Mouse (Mus musculus) CH12.LX (cell line): ENCODE results near the gene Gm11084. TPM values are rescaled to one million over a fixed set of nuclear protein-coding genes. Genes with fewer than 3 reads are reported as not detected.

ENCODE experiments used
- DNase-seq: peaks from one replicate; pipeline ENCODE4 v3.0.0-alpha.2; 2013; ENCODE audit errors: extremely low read depth
- H3K27ac ChIP-seq: 2 replicates; pipeline ENCODE4 v1.5.1; 2012; ENCODE audit warnings: low read depth, mild to moderate bottlenecking, control low read depth, moderate library complexity; ENCODE audit not compliant: insufficient read depth
- H3K27me3 ChIP-seq: replicated peaks from 2 replicates; pipeline ENCODE3; 2012; ENCODE audit warnings: inconsistent platforms
- H3K36me3 ChIP-seq, 2 experiments: replicated peaks in 1 of 2; 2 replicates each; pipeline versions ENCODE3 to v1.6.1; 2012; ENCODE audit warnings: inconsistent platforms in 1 of 2, low read length in 1 of 2, mild to moderate bottlenecking in 1 of 2, mixed read lengths in 1 of 2, moderate library complexity in 1 of 2; ENCODE audit not compliant: control insufficient read depth in 1 of 2, insufficient read depth in 1 of 2
- H3K4me1 ChIP-seq, 2 experiments: 2 replicates each; pipeline ENCODE4 v1.6.1; 2012; ENCODE audit warnings: inconsistent platforms in 1 of 2, moderate library complexity in 1 of 2; ENCODE audit not compliant: insufficient read depth in 2 of 2, control insufficient read depth in 1 of 2
- H3K4me2 ChIP-seq: 2 replicates; pipeline ENCODE4 v1.6.1; 2012; ENCODE audit warnings: low read depth, mild to moderate bottlenecking, control low read depth; ENCODE audit not compliant: poor library complexity, insufficient read depth, severe bottlenecking
- H3K4me3 ChIP-seq, 3 experiments: fragments of 150-350 bp in 1 of 3; sonication (generic) in 1 of 3; replicated peaks in 1 of 3; 2 replicates each; pipeline versions ENCODE3 to v1.5.1; 2011 to 2012; ENCODE audit warnings: low read depth in 2 of 3, low read length in 2 of 3, mild to moderate bottlenecking in 2 of 3, moderate library complexity in 2 of 3, control low read depth in 1 of 3, improper control_type of control experiment in 1 of 3, inconsistent platforms in 1 of 3, mixed read lengths in 1 of 3; ENCODE audit not compliant: poor library complexity in 1 of 3
- H3K79me2 ChIP-seq: replicated peaks from 2 replicates; pipeline ENCODE4 v1.6.1; 2012; ENCODE audit warnings: mild to moderate bottlenecking, moderate library complexity; ENCODE audit not compliant: control insufficient read depth, poor library complexity, insufficient read depth, severe bottlenecking; ENCODE audit errors: extremely low read depth
- H3K9ac ChIP-seq: 2 replicates; pipeline ENCODE4 v1.6.1; 2012; ENCODE audit warnings: low read depth, mild to moderate bottlenecking, control low read depth, moderate library complexity; ENCODE audit not compliant: insufficient read depth
- H3K9me3 ChIP-seq: replicated peaks from 2 replicates; pipeline ENCODE3; 2012; ENCODE audit warnings: low read length, inconsistent platforms, mixed read lengths
- BHLHE40 ChIP-seq: IDR thresholded peaks from 2 replicates; pipeline ENCODE4 v1.6.1; 2011; ENCODE audit warnings: mild to moderate bottlenecking, low read depth, low read length, improper control_type of control experiment
- CHD1 ChIP-seq: IDR thresholded peaks from 2 replicates; pipeline ENCODE4 v1.6.1; 2012; ENCODE audit warnings: low read depth, low read length, improper control_type of control experiment, inconsistent platforms
- CTCF ChIP-seq, 2 experiments: IDR thresholded peaks in 1 of 2; conservative IDR thresholded peaks in 1 of 2; 2 replicates each; pipeline ENCODE4 v1.5.1; 2011 to 2012; ENCODE audit warnings: low read depth in 2 of 2, low read length in 2 of 2, improper control_type of control experiment in 1 of 2, inconsistent platforms in 1 of 2, mild to moderate bottlenecking in 1 of 2, moderate library complexity in 1 of 2
- ETS1 ChIP-seq: conservative IDR thresholded peaks from 2 replicates; pipeline ENCODE4 v1.6.1; 2012; ENCODE audit warnings: low read depth, mild to moderate bottlenecking, inconsistent platforms, low read length, improper control_type of control experiment, moderate library complexity
- GABPA ChIP-seq: IDR thresholded peaks from 2 replicates; pipeline ENCODE4 v1.6.1; 2012; ENCODE audit warnings: low read depth, low read length, improper control_type of control experiment, inconsistent platforms; ENCODE audit not compliant: insufficient replicate concordance
- HCFC1 ChIP-seq: IDR thresholded peaks from 2 replicates; pipeline ENCODE4 v1.6.1; 2012; ENCODE audit warnings: low read depth, mild to moderate bottlenecking, inconsistent platforms, low read length, improper control_type of control experiment
- IRF4 ChIP-seq: IDR thresholded peaks from 2 replicates; pipeline ENCODE4 v1.6.1; 2014; ENCODE audit warnings: low read depth, mild to moderate bottlenecking, inconsistent platforms, low read length, improper control_type of control experiment
- JUN ChIP-seq: IDR thresholded peaks from 2 replicates; pipeline ENCODE4 v1.6.1; 2011; ENCODE audit warnings: low read depth, mild to moderate bottlenecking, low read length, improper control_type of control experiment, moderate library complexity; ENCODE audit not compliant: insufficient read depth
- JUND ChIP-seq: conservative IDR thresholded peaks from 2 replicates; pipeline ENCODE4 v1.6.1; 2011; ENCODE audit warnings: low read depth, low read length, improper control_type of control experiment
- MAFK ChIP-seq: IDR thresholded peaks from 2 replicates; pipeline ENCODE4 v1.6.1; 2011; ENCODE audit warnings: low read length, improper control_type of control experiment; ENCODE audit not compliant: insufficient replicate concordance
- MAX ChIP-seq: IDR thresholded peaks from 2 replicates; pipeline ENCODE4 v1.6.1; 2011; ENCODE audit warnings: low read length, improper control_type of control experiment
- MAZ ChIP-seq: IDR thresholded peaks from 2 replicates; pipeline ENCODE4 v1.6.1; 2012; ENCODE audit warnings: low read depth, mild to moderate bottlenecking, inconsistent platforms, low read length, improper control_type of control experiment, moderate library complexity
- MEF2A ChIP-seq: IDR thresholded peaks from 2 replicates; pipeline ENCODE4 v1.6.1; 2014; ENCODE audit warnings: low read depth, mild to moderate bottlenecking, inconsistent platforms, low read length, improper control_type of control experiment, borderline replicate concordance
- MXI1 ChIP-seq: IDR thresholded peaks from 2 replicates; pipeline ENCODE4 v1.6.1; 2011; ENCODE audit warnings: mild to moderate bottlenecking, low read depth, low read length, improper control_type of control experiment
- MYC ChIP-seq: IDR thresholded peaks from 2 replicates; pipeline ENCODE4 v1.6.1; 2011; ENCODE audit warnings: low read depth, mild to moderate bottlenecking, improper control_type of control experiment, low read length
- NELFE ChIP-seq: IDR thresholded peaks from 2 replicates; pipeline ENCODE4 v1.6.1; 2011; ENCODE audit warnings: low read depth, low read length, improper control_type of control experiment
- POLR2A ChIP-seq: IDR thresholded peaks from 2 replicates; pipeline ENCODE4 v1.6.1; 2011; ENCODE audit warnings: low read depth, mild to moderate bottlenecking, improper control_type of control experiment, low read length
- POLR2AphosphoS2 ChIP-seq: IDR thresholded peaks from 2 replicates; pipeline ENCODE4 v1.6.1; 2011; ENCODE audit warnings: low read depth, low read length, improper control_type of control experiment
- RAD21 ChIP-seq: IDR thresholded peaks from 2 replicates; pipeline ENCODE4 v1.6.1; 2011; ENCODE audit warnings: low read depth, mild to moderate bottlenecking, low read length, improper control_type of control experiment, moderate library complexity
- SIN3A ChIP-seq: IDR thresholded peaks from 2 replicates; pipeline ENCODE4 v1.6.1; 2012; ENCODE audit warnings: low read length, improper control_type of control experiment, inconsistent platforms
- TBP ChIP-seq: conservative IDR thresholded peaks from 2 replicates; pipeline ENCODE4 v1.6.1; 2011; ENCODE audit warnings: low read depth, low read length, improper control_type of control experiment
- TCF12 ChIP-seq: IDR thresholded peaks from 2 replicates; pipeline ENCODE4 v1.6.1; 2014; ENCODE audit warnings: low read depth, mild to moderate bottlenecking, inconsistent platforms, low read length, improper control_type of control experiment
- USF2 ChIP-seq: conservative IDR thresholded peaks from 2 replicates; pipeline ENCODE4 v1.6.1; 2011; ENCODE audit warnings: low read depth, low read length, improper control_type of control experiment
- ZC3H11A ChIP-seq: IDR thresholded peaks from 2 replicates; pipeline ENCODE4 v1.6.1; 2012; ENCODE audit warnings: low read depth, mild to moderate bottlenecking, inconsistent platforms, low read length, improper control_type of control experiment
- ZKSCAN1 ChIP-seq: IDR thresholded peaks from 2 replicates; pipeline ENCODE4 v1.6.1; 2012; ENCODE audit warnings: low read depth, inconsistent platforms, low read length, improper control_type of control experiment, borderline replicate concordance
- ZMIZ1 ChIP-seq: IDR thresholded peaks from 2 replicates; pipeline ENCODE4 v1.6.1; 2012; ENCODE audit warnings: low read depth, mild to moderate bottlenecking, inconsistent platforms, low read length, improper control_type of control experiment
- dilution Hi-C: fragments of 300-500 bp; cut with MboI; formaldehyde crosslinking; loops from 2 replicates; pipeline ENCODE4 v1.14.3; 2020; ENCODE audit warnings: low sequenced_read_pairs; ENCODE audit not compliant: extremely low pct_unique_long_range_greater_than_20kb, extremely low pct_ligation_motif_present
- in situ Hi-C: fragments of 300-500 bp; cut with MboI; formaldehyde crosslinking; loops from 3 replicates; pipeline ENCODE4 v1.14.3; 2019; ENCODE audit warnings: low sequenced_read_pairs, low pct_ligation_motif_present, low pct_unique_long_range_greater_than_20kb, mixed read lengths
- polyA plus RNA-seq: library from polyadenylated mRNA; unstranded; fragments of >175 nt; gene quantifications from 2 replicates; pipeline ENCODE4 v1.2.1, GENCODE M21; 2012; ENCODE audit warnings: low read depth; ENCODE audit not compliant: insufficient read length
- total RNA-seq, 2 experiments: library from RNA; depleted of rRNA; stranded (reverse); fragments of 300-350 nt in 1 of 2; fragments of >200 nt in 1 of 2; gene quantifications; 2 replicates each; pipeline ENCODE4 v1.2.3; 2012 to 2014

Gene Gm11084
- total and polyA plus RNA-seq, 3 experiments, result not detected

DNA sequence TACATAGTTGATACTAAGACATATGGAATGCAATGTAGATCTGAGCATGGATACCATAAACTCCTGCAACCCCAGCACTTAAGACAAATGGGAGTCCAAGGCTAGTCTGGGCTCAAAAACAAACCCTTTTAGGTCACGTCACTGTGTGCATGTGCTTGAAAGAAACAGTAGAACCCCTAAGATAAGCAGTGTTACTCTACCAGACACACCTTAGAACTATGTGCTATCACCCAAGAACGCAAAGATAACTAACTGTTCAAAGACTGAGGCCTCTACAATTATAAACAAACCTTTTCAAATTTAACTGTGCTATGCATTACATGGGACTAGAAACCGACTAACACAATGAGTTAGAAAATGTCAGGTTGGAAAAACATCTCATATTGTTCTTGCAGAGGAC is 33.5 kb downstream of the Gm11084 start:
- Histone ChIP-seq H3K79me2 (peaks cover 85% of the 10 kb centered on the region), H3K27me3 (no peaks in the 10 kb centered on the region), H3K27ac (no peak overlapping the region), H3K4me1 (no peaks in the 10 kb centered on the region), H3K36me3 (peaks cover 28 to 70% of the 10 kb centered on the region in 2 experiments), H3K4me3 (no peak overlapping the region), H3K4me2 (no peak overlapping the region), H3K9me3 (peaks cover 2% of the 10 kb centered on the region), H3K9ac (no peak overlapping the region)
- in situ Hi-C loops, result loop anchor here (25.0 kb wide), 1 partner anchor 334 kb away; no protein-coding TSS in a partner anchor
- dilution Hi-C loops, result no loop called here
- DNase-seq, result no peak
- TF ChIP-seq MYC, result no peak
- no peak for TF ChIP-seq MXI1
- no peak for TF ChIP-seq CTCF (conservative IDR thresholded peaks at IDR 0.05 in 1 of 2, IDR thresholded peaks at IDR 0.05 in 1 of 2; ENCODE audit: low read depth in 2 of 2, low read length in 2 of 2)
- no peak for TF ChIP-seq JUND
- no peak for TF ChIP-seq POLR2AphosphoS2
- no peak for TF ChIP-seq CHD1
- TF ChIP-seq TBP, result no peak
- TF ChIP-seq SIN3A, result no peak
- no peak for TF ChIP-seq RAD21
- TF ChIP-seq ZC3H11A, result no peak
- no peak for TF ChIP-seq USF2
- TF ChIP-seq IRF4, result no peak
- no peak for TF ChIP-seq MAZ

DNA sequence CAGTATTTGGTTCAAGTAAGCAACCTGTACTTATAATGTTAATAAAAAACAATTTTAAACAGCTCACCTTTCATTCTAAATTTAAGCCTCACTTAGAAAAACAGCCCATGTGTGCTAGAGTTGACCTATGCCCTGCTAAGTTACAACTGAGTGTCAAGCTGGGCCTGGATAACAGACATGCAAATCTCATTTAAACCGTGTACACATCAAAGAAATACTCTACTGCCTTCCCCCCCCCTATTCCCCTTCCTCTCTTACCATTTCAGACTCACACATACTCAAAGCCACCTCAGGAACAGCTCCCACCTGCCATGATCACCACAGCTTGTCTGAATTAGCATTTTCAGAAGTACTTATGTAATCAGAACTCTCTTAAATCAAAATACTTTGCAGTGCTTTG is 50.6 kb downstream of the Gm11084 start:
- TF ChIP-seq ZMIZ1, result no peak
- TF ChIP-seq POLR2A, result no peak
- no peak for TF ChIP-seq NELFE
- no peak for TF ChIP-seq HCFC1
- no peak for TF ChIP-seq TCF12
- TF ChIP-seq MAX, result no peak
- no peak for TF ChIP-seq CHD1
- TF ChIP-seq MAFK, result no peak
- no peak for TF ChIP-seq MEF2A
- no peak for TF ChIP-seq CTCF (conservative IDR thresholded peaks at IDR 0.05 in 1 of 2, IDR thresholded peaks at IDR 0.05 in 1 of 2; ENCODE audit: low read depth in 2 of 2, low read length in 2 of 2)
- TF ChIP-seq GABPA, result no peak
- TF ChIP-seq JUN, result no peak
- TF ChIP-seq BHLHE40, result no peak
- TF ChIP-seq ETS1, result no peak
- TF ChIP-seq ZKSCAN1, result no peak
- dilution Hi-C loops (no loop called here), in situ Hi-C loops (no loop called here)
- DNase-seq, result no peak
- no peak overlapping the region for H3K4me2 ChIP-seq
- no peak overlapping the region for H3K9ac ChIP-seq
- H3K79me2 ChIP-seq, result peaks cover 2% of the 10 kb centered on the region; the same call in 1 of the 2 replicates
- H3K9me3 ChIP-seq, result no peaks in the 10 kb centered on the region
- H3K4me1 ChIP-seq, result no peaks in the 10 kb centered on the region
- no peaks in the 10 kb centered on the region for H3K27me3 ChIP-seq
- H3K27ac ChIP-seq, result no peak overlapping the region
- H3K36me3 ChIP-seq, result peaks cover 23 to 48% of the 10 kb centered on the region in 2 experiments
- H3K4me3 ChIP-seq, result no peak overlapping the region
